Mouse (Mus musculus) stomach, postnatal 0 days (tissue): ENCODE data around the gene Rad51b. TPM values are rescaled to one million over a fixed set of nuclear protein-coding genes. Genes with fewer than 3 reads are reported as not detected.

Source experiments
- ATAC-seq: fragments of 200-750 bp; cut with Nextera tagmentation; 2 replicates; pipeline ENCODE4 v1.8.0; 2017; ENCODE audit not compliant: low FRiP score, low TSS enrichment
- DNase-seq: peaks from one replicate; pipeline ENCODE4 v3.0.0-alpha.2; 2016; ENCODE audit warnings: low spot score
- H3K27ac ChIP-seq: fragments of 300-500 bp; sonication (generic); replicated peaks from 2 replicates; pipeline ENCODE4 v1.5.1; 2014; ENCODE audit warnings: mild to moderate bottlenecking, control low read depth
- H3K27me3 ChIP-seq: fragments of 300-500 bp; sonication (generic); 2 replicates; pipeline ENCODE4 v1.6.1; 2014; ENCODE audit warnings: low read length; ENCODE audit not compliant: control insufficient read depth, insufficient read depth
- H3K36me3 ChIP-seq: fragments of 300-500 bp; sonication (generic); 2 replicates; pipeline ENCODE4 v1.6.1; 2014; ENCODE audit warnings: low read length, mixed read lengths; ENCODE audit not compliant: control insufficient read depth, insufficient read depth
- H3K4me1 ChIP-seq: fragments of 300-500 bp; sonication (generic); replicated peaks from 2 replicates; pipeline ENCODE4 v1.6.1; 2014; ENCODE audit warnings: antibody characterized with exemption; ENCODE audit not compliant: control insufficient read depth, insufficient read depth
- H3K4me2 ChIP-seq: fragments of 300-500 bp; sonication (generic); replicated peaks from 2 replicates; pipeline ENCODE4 v1.6.1; 2014; ENCODE audit warnings: low read depth, mild to moderate bottlenecking, control low read depth, moderate library complexity
- H3K4me3 ChIP-seq: fragments of 300-500 bp; sonication (generic); 2 replicates; pipeline ENCODE4 v1.5.1; 2014; ENCODE audit warnings: low read depth, low read length, control low read depth
- H3K9ac ChIP-seq: fragments of 300-500 bp; sonication (generic); 2 replicates; pipeline ENCODE4 v1.6.1; 2014; ENCODE audit warnings: mild to moderate bottlenecking, low read length, control low read depth, mixed read lengths
- H3K9me3 ChIP-seq: fragments of 300-500 bp; sonication (generic); 2 replicates; pipeline ENCODE4 v1.6.1; 2016; ENCODE audit warnings: low read length; ENCODE audit not compliant: control insufficient read depth
- CTCF ChIP-seq: IDR thresholded peaks from 2 replicates; pipeline ENCODE4 v1.5.1; 2016; ENCODE audit warnings: antibody characterized with exemption, low read depth, mild to moderate bottlenecking, moderate library complexity
- EP300 ChIP-seq: optimal IDR thresholded peaks from 2 replicates; pipeline ENCODE3; 2016; ENCODE audit warnings: antibody characterized with exemption
- WGBS: fragments of 180-500 bp; shearing (Covaris S2); extraction: QIAGEN DNeasy Blood & Tissue Kit; methylation state at CpG from one replicate; pipeline ENCODE4 v1.1.7; 2014; 5-methylcytosine and 5-hydroxymethylcytosine counted together
- polyA plus RNA-seq: library from polyadenylated mRNA; unstranded; fragments of >200 nt; fragmentation: Nextera tagmentation; extraction: Ambion mirVana; gene quantifications from 2 replicates; pipeline ENCODE4 v1.2.1, GENCODE M21; 2015

The Rad51b gene
- polyA plus RNA-seq, 1 experiment from 2014 or later: 2.0 TPM

DNA sequence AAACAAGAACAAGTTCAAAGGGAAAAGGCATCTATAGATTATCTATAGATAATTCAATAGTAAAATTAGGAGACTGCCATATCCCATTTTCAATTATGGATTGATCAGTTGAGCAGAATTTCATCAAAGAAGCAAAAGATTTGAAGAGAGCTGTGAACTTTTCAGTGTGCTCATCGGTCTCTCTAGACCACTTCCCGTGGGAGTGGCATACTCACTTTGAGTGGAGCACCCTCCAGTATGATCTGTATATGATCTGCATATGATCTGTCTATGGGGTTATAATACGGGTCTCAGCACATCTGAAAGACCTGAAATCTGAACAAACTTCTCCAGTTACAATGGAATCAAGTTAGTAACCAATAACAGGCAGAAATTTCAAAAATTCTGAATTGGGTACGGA, 497.7 kb downstream of the Rad51b start:
- Histone ChIP-seq H3K4me1 (no peaks in the 10 kb centered on the region), H3K27ac (no peak overlapping the region), H3K9me3 (no peaks in the 10 kb centered on the region), H3K36me3 (no peaks in the 10 kb centered on the region), H3K27me3 (no peaks in the 10 kb centered on the region), H3K4me3 (no peak overlapping the region), H3K9ac (no peak overlapping the region), H3K4me2 (no peak overlapping the region)
- 93% methylated on average over 4 of the region's 4 CpGs for WGBS
- ATAC-seq (no peak), DNase-seq (no peak)
- TF ChIP-seq EP300 (no peak), CTCF (no peak)

DNA sequence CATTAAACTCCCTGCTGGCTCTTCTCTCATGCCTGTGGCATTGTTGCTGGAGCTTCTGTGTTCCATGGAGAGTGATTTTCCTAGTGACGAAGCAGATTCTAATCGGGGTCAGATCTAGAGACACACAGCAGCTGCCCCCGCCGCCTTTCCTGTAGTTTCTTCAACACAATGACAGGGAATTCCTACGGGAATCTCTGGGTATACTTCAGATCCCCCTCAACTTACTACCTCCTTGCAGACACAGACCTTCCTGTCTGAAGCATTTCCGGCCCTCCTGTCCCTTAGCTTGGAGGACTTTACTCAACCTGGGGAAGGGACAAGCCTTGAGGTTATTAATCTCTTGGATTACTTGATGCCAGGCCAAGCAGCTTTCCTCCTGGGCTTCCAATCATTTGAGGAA, 499.2 kb downstream of the Rad51b start:
- Histone ChIP-seq H3K27ac (no peak overlapping the region), H3K4me2 (no peak overlapping the region), H3K4me3 (no peak overlapping the region), H3K9ac (no peak overlapping the region), H3K4me1 (no peaks in the 10 kb centered on the region), H3K27me3 (no peaks in the 10 kb centered on the region), H3K36me3 (no peaks in the 10 kb centered on the region), H3K9me3 (no peaks in the 10 kb centered on the region)
- no peak for TF ChIP-seq EP300
- TF ChIP-seq CTCF: no peak
- ATAC-seq (no peak), DNase-seq (no peak)
- WGBS: 71% methylated on average over 6 of the region's 6 CpGs

DNA sequence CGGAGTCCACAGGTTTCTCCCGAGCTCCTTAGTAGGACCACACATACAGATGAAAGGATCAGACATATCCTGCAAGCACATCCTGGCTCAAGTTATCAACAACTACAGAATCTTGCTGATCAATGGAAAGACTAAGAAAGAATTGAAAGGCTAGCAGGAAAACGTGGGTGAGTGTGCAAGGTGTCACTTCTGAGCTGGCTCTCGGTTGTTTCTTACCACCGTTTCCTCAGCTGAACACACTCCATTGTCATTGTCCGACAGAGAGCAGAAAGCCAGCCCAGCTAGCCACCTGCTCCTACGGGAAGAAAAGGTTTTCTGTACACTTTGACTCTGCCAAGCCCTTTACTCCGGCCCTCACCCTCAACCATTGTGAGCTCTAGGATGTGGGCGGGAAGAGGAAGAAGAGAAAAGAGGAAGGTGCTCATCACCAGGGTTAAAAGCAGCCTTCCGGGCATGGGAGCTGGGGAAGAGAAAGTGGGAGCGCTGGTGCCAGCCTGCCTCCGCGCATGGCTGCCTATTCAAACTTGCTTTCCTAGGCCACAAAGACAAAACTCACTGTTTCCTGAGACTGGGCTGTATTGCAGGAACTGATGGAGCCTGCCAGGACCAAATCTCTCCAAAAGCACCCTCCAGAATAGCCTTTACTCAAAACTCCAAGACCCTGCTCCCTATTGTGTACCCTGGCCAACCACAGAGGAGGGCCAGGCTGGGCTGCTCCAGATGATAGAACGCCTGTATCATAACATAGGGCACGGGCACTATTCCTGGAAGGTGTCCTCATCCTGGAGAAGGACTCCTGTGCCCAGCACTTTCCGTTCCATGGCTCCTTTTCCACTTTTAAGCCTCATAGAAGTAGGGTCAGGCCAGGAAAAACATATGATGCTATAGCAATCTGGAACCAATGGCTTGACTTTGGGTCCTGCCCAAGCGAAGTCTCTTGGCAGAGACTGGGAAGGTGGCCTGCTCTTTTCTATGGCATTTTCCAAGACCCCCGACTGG, 500.0 kb downstream of the Rad51b start:
- H3K9me3 ChIP-seq: no peaks in the 10 kb centered on the region
- H3K4me2 ChIP-seq: no peak overlapping the region
- ATAC-seq (no peak), DNase-seq (no peak)
- H3K36me3 ChIP-seq: no peaks in the 10 kb centered on the region
- no peak for TF ChIP-seq CTCF
- TF ChIP-seq EP300: no peak
- H3K9ac ChIP-seq: no peak overlapping the region
- WGBS: 80% methylated on average over 18 of the region's 18 CpGs
- no peaks in the 10 kb centered on the region for H3K4me1 ChIP-seq
- 0 out of 2 replicates have a peak overlapping the region, but pooled peaks have one; percentile 13 for H3K27ac ChIP-seq
- H3K4me3 ChIP-seq: no peak overlapping the region
- no peaks in the 10 kb centered on the region for H3K27me3 ChIP-seq

GRCm38 (mm10) chr12:79798488-79798887, 501.4 kb downstream of the Rad51b start:
- 74% methylated on average over 3 of the region's 3 CpGs for WGBS
- Histone ChIP-seq H3K9ac (no peak overlapping the region), H3K27me3 (no peaks in the 10 kb centered on the region), H3K4me2 (no peak overlapping the region), H3K4me1 (no peaks in the 10 kb centered on the region), H3K36me3 (no peaks in the 10 kb centered on the region), H3K27ac (no peak overlapping the region), H3K9me3 (no peaks in the 10 kb centered on the region), H3K4me3 (no peak overlapping the region)
- TF ChIP-seq CTCF (no peak), EP300 (no peak)
- DNase-seq (no peak), ATAC-seq (no peak)

GRCm38 (mm10) chr12:79799370-79799769, 502.3 kb downstream of the Rad51b start:
- DNase-seq (peak; percentile 45), ATAC-seq (peak; percentile 56; the same call in 1 of the 2 replicates)
- Histone ChIP-seq H3K27ac (no peak overlapping the region), H3K9ac (no peak overlapping the region), H3K9me3 (no peaks in the 10 kb centered on the region), H3K4me1 (no peaks in the 10 kb centered on the region), H3K27me3 (no peaks in the 10 kb centered on the region), H3K4me2 (no peak overlapping the region), H3K36me3 (no peaks in the 10 kb centered on the region), H3K4me3 (no peak overlapping the region)
- WGBS: 67% methylated on average over 5 of the region's 5 CpGs
- no peak for TF ChIP-seq EP300
- TF ChIP-seq CTCF: 0 out of 2 replicates have a peak, but pooled peaks have one; percentile 2

GRCm38 (mm10) chr12:79803670-79804069, 506.6 kb downstream of the Rad51b start:
- Histone ChIP-seq H3K27me3 (no peaks in the 10 kb centered on the region), H3K9me3 (no peaks in the 10 kb centered on the region), H3K4me2 (no peak overlapping the region), H3K27ac (no peak overlapping the region), H3K36me3 (no peaks in the 10 kb centered on the region), H3K4me1 (no peaks in the 10 kb centered on the region), H3K4me3 (no peak overlapping the region), H3K9ac (no peak overlapping the region)
- no peak for DNase-seq
- ATAC-seq: no peak
- no peak for TF ChIP-seq CTCF
- no peak for TF ChIP-seq EP300
- WGBS: 89% methylated on average over 1 of the region's 1 CpGs
